Mouse (Mus musculus): ENCODE data around the gene Gm45208.

GRCm38 (mm10) chrX:7675001-7675380, 47.1 kb upstream of the Gm45208 start:
- TF ChIP-seq CTCF (IDR thresholded peaks at IDR 0.05; ENCODE audit: control insufficient read depth, insufficient read depth, insufficient read length) (no peak), MYOD1 (IDR thresholded peaks at IDR 0.05; ENCODE audit: control insufficient read depth, insufficient read length, low read depth) (no peak), MYOG (IDR thresholded peaks at IDR 0.05; ENCODE audit: control insufficient read depth, extremely low read depth, insufficient read length) (no peak), FOSL1 (IDR thresholded peaks at IDR 0.05; ENCODE audit: insufficient read depth, low read length, poor library complexity, severe bottlenecking) (no peak), USF1 (IDR thresholded peaks at IDR 0.05; ENCODE audit: low read depth) (no peak), MAX (IDR thresholded peaks at IDR 0.05) (no peak), CEBPB (IDR thresholded peaks at IDR 0.05; ENCODE audit: low read depth) (no peak)
